Mouse (Mus musculus): ENCODE data around the gene Setd3. TPM values are rescaled to one million over a fixed set of nuclear protein-coding genes. Genes with fewer than 3 reads are reported as not detected.

Setd3 gene
- polyA plus RNA-seq, 1 experiment from 2014 or later, result 85.9 TPM

DNA sequence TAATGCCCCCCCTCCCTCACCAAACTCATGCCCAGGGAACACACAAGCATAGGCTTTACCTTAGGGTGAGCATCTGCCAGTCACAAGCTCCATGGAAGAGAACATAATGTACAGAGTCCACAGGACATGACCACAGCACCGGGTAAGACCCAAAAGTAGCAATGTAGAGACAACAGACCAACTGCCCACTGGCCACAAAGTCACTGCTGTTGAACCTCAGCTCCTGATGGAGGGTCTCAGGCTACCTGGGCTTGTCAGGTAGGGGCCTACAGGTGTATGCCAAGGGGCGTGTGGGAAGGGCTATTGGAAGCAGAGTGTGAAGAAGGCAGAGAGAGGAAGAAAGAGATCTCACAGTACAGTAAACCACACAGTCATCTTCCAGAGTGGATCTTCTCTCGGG lies 111.9 kb downstream of the Setd3 start:
- no peaks in the 10 kb centered on the region for H3K27me3 ChIP-seq (replicated peaks; ENCODE audit: control insufficient read depth, insufficient read depth, low read length)
- ATAC-seq (no peak), DNase-seq (ENCODE audit: low spot score) (no peak)
- H3K4me2 ChIP-seq (ENCODE audit: low read length), result no peak overlapping the region
- no peak overlapping the region for H3K9ac ChIP-seq (ENCODE audit: low read length)
- H3K4me3 ChIP-seq (ENCODE audit: low read depth, low read length), result no peak overlapping the region
- H3K27ac ChIP-seq (ENCODE audit: low read depth, low read length), result no peak overlapping the region
- WGBS, result 90% methylated on average over 3 of the region's 3 CpGs
- no peaks in the 10 kb centered on the region for H3K4me1 ChIP-seq (ENCODE audit: control insufficient read depth, insufficient read depth, low read length)
- no peaks in the 10 kb centered on the region for H3K36me3 ChIP-seq (ENCODE audit: control insufficient read depth, insufficient read depth, low read length)
- H3K9me3 ChIP-seq (replicated peaks; ENCODE audit: control insufficient read depth, low read length), result no peaks in the 10 kb centered on the region

DNA sequence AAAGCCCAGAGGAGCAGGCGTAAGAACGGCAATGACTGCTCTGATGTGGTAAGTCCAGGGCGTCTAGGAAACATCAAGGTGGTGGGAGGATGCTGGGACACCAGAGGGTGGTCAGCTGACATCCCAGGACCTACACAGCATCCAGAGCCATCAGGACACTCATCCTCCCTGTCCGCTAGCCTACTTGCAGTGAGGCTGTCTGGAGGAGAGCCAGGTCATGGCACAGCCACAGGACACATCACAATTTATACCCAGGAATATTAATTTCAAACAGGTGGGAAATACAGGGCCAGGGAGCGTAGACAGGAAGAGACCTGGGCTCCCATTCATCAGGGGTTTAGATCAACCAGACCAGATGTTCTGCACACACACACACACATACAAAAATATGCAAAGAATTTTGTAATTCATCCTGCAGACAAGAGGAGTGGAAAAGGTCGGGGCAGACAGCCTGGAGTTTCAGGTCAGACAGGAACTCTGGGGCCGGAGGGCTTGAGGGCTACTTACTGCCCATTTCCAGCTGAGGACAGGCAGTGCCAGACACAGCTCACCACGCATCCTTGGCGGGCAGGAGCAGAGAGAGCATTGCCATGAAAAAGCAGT lies 114.6 kb downstream of the Setd3 start:
- Histone ChIP-seq H3K4me2 (ENCODE audit: low read length) (no peak overlapping the region), H3K9ac (ENCODE audit: low read length) (no peak overlapping the region), H3K9me3 (replicated peaks; ENCODE audit: control insufficient read depth, low read length) (no peaks in the 10 kb centered on the region), H3K4me1 (ENCODE audit: control insufficient read depth, insufficient read depth, low read length) (no peaks in the 10 kb centered on the region), H3K36me3 (ENCODE audit: control insufficient read depth, insufficient read depth, low read length) (no peaks in the 10 kb centered on the region), H3K4me3 (ENCODE audit: low read depth, low read length) (no peak overlapping the region), H3K27me3 (replicated peaks; ENCODE audit: control insufficient read depth, insufficient read depth, low read length) (no peaks in the 10 kb centered on the region), H3K27ac (ENCODE audit: low read depth, low read length) (no peak overlapping the region)
- 71% methylated on average over 9 of the region's 9 CpGs for WGBS
- DNase-seq (ENCODE audit: low spot score) (no peak), ATAC-seq (no peak)

- WGBS, result 25% methylated on average over 6 of the region's 6 CpGs
- no peaks in the 10 kb centered on the region for H3K9me3 ChIP-seq (replicated peaks; ENCODE audit: control insufficient read depth, low read length)
- H3K36me3 ChIP-seq (ENCODE audit: control insufficient read depth, insufficient read depth, low read length), result no peaks in the 10 kb centered on the region
- no peak for ATAC-seq
- H3K9ac ChIP-seq (ENCODE audit: low read length), result no peak overlapping the region
- H3K27ac ChIP-seq (ENCODE audit: low read depth, low read length), result no peak overlapping the region
- no peaks in the 10 kb centered on the region for H3K27me3 ChIP-seq (replicated peaks; ENCODE audit: control insufficient read depth, insufficient read depth, low read length)
- no peak overlapping the region for H3K4me2 ChIP-seq (ENCODE audit: low read length)
- DNase-seq (ENCODE audit: low spot score), result no peak
- no peak overlapping the region for H3K4me3 ChIP-seq (ENCODE audit: low read depth, low read length)
- no peaks in the 10 kb centered on the region for H3K4me1 ChIP-seq (ENCODE audit: control insufficient read depth, insufficient read depth, low read length)
These were observed 115.1 kb downstream of the Setd3 start for GRCm38 (mm10) chr12:108063986-108064385.

GRCm38 (mm10) chr12:108062137-108062536 lies 117.0 kb downstream of the Setd3 start:
- 87% methylated on average over 5 of the region's 5 CpGs for WGBS
- Histone ChIP-seq H3K4me3 (ENCODE audit: low read depth, low read length) (no peak overlapping the region), H3K4me2 (ENCODE audit: low read length) (no peak overlapping the region), H3K4me1 (ENCODE audit: control insufficient read depth, insufficient read depth, low read length) (no peaks in the 10 kb centered on the region), H3K27ac (ENCODE audit: low read depth, low read length) (no peak overlapping the region), H3K9me3 (replicated peaks; ENCODE audit: control insufficient read depth, low read length) (no peaks in the 10 kb centered on the region), H3K36me3 (ENCODE audit: control insufficient read depth, insufficient read depth, low read length) (no peaks in the 10 kb centered on the region), H3K27me3 (replicated peaks; ENCODE audit: control insufficient read depth, insufficient read depth, low read length) (no peaks in the 10 kb centered on the region), H3K9ac (ENCODE audit: low read length) (no peak overlapping the region)
- DNase-seq (ENCODE audit: low spot score), result no peak
- no peak for ATAC-seq

- WGBS, result 93% methylated on average over 7 of the region's 7 CpGs
- DNase-seq (ENCODE audit: low spot score), result no peak
These were observed 117.5 kb downstream of the Setd3 start for GRCm38 (mm10) chr12:108061661-108062060.

More at GRCm38 (mm10) chr12:108061661-108062060, 117.5 kb downstream of the Setd3 start:
- H3K36me3 ChIP-seq (ENCODE audit: control insufficient read depth, insufficient read depth, low read length), result no peaks in the 10 kb centered on the region
- ATAC-seq, result no peak
- no peak overlapping the region for H3K4me3 ChIP-seq (ENCODE audit: low read depth, low read length)
- H3K27ac ChIP-seq (ENCODE audit: low read depth, low read length), result no peak overlapping the region
- H3K9me3 ChIP-seq (replicated peaks; ENCODE audit: control insufficient read depth, low read length), result no peaks in the 10 kb centered on the region
- no peaks in the 10 kb centered on the region for H3K4me1 ChIP-seq (ENCODE audit: control insufficient read depth, insufficient read depth, low read length)
- H3K27me3 ChIP-seq (replicated peaks; ENCODE audit: control insufficient read depth, insufficient read depth, low read length), result no peaks in the 10 kb centered on the region
- H3K4me2 ChIP-seq (ENCODE audit: low read length), result no peak overlapping the region
- no peak overlapping the region for H3K9ac ChIP-seq (ENCODE audit: low read length)

Other genes starting within 250 kb of the Setd3 start
- 76.7 and 86.5 TPM in 2 replicates for gene Bcl11b, start 175.7 kb downstream of the Setd3 start, polyA plus RNA-seq (2014; fragmentation: Nextera tagmentation; extraction: Ambion mirVana)
- 8.4 and 10.7 TPM in 2 replicates for gene Ccnk, start 265 bp upstream of the Setd3 start, polyA plus RNA-seq (2014; fragmentation: Nextera tagmentation; extraction: Ambion mirVana)
- gene Ccdc85c, start 96.1 kb upstream of the Setd3 start, polyA plus RNA-seq (2014; fragmentation: Nextera tagmentation; extraction: Ambion mirVana), result 13.6 and 14.5 TPM in 2 replicates
- 1.0 and 1.4 TPM in 2 replicates for gene Hhipl1, start 127.0 kb upstream of the Setd3 start, polyA plus RNA-seq (2014; fragmentation: Nextera tagmentation; extraction: Ambion mirVana)
- 10.9 and 14.3 TPM in 2 replicates for gene Cyp46a1, start 155.1 kb upstream of the Setd3 start, polyA plus RNA-seq (2014; fragmentation: Nextera tagmentation; extraction: Ambion mirVana)
- gene Eml1, start 191.6 kb upstream of the Setd3 start, polyA plus RNA-seq (2014; fragmentation: Nextera tagmentation; extraction: Ambion mirVana), result 52.2 and 57.1 TPM in 2 replicates

All from forebrain, embryonic 14.5 days (tissue).